Mouse (Mus musculus) myocyte (in vitro differentiated cells): ENCODE data around the gene 4931406P16Rik. TPM values are rescaled to one million over a fixed set of nuclear protein-coding genes. Genes with fewer than 3 reads are reported as not detected.
A peak's percentile ranks its signal among the peaks of the same experiment; 100 is the strongest.

ENCODE experiments used
- H3K27me3 ChIP-seq: one replicate; pipeline ENCODE4 v1.6.1; 2011; ENCODE audit not compliant: control insufficient read depth, insufficient read depth, insufficient read length
- H3K36me3 ChIP-seq: one replicate; pipeline ENCODE4 v1.6.1; 2011; ENCODE audit not compliant: control insufficient read depth, insufficient read depth
- H3K4me2 ChIP-seq: one replicate; pipeline ENCODE4 v1.6.1; 2011; ENCODE audit warnings: low read depth, control low read depth
- H3K4me3 ChIP-seq: one replicate; pipeline ENCODE4 v1.5.1; 2011; ENCODE audit warnings: mild to moderate bottlenecking, control low read depth, moderate library complexity
- H3K79me2 ChIP-seq: one replicate; pipeline ENCODE4 v1.6.1; 2011; ENCODE audit not compliant: control insufficient read depth, insufficient read depth
- H3ac ChIP-seq: one replicate; pipeline ENCODE4 v1.6.1; 2011; ENCODE audit not compliant: control insufficient read depth, insufficient read length
- CEBPB ChIP-seq: IDR thresholded peaks from 2 replicates; pipeline ENCODE4 v1.6.1; 2011; ENCODE audit warnings: mild to moderate bottlenecking, moderate library complexity; ENCODE audit not compliant: poor library complexity, insufficient read depth, severe bottlenecking
- E2F4 ChIP-seq: IDR thresholded peaks from one replicate; pipeline ENCODE4 v1.6.1; 2011; ENCODE audit warnings: mild to moderate bottlenecking, control low read depth, moderate library complexity; ENCODE audit not compliant: insufficient read depth
- MAX ChIP-seq: IDR thresholded peaks from one replicate; pipeline ENCODE4 v1.6.1; 2011; ENCODE audit warnings: low read depth, mild to moderate bottlenecking, control low read depth
- MYOD1 ChIP-seq, 3 experiments: IDR thresholded peaks; one replicate each; pipeline ENCODE4 v1.6.1; 2011; ENCODE audit warnings: control low read depth in 2 of 3, low read depth in 2 of 3, mild to moderate bottlenecking in 2 of 3, moderate library complexity in 1 of 3; ENCODE audit not compliant: insufficient read length in 2 of 3, control insufficient read depth in 1 of 3
- MYOG ChIP-seq, 3 experiments: IDR thresholded peaks; one replicate each; pipeline ENCODE4 v1.6.1; 2011; ENCODE audit warnings: control low read depth in 2 of 3, low read depth in 2 of 3, mild to moderate bottlenecking in 2 of 3; ENCODE audit not compliant: insufficient read length in 2 of 3, control insufficient read depth in 1 of 3, insufficient read depth in 1 of 3
- POLR2A ChIP-seq: IDR thresholded peaks from one replicate; pipeline ENCODE4 v1.6.1; 2011; ENCODE audit warnings: low read depth, mild to moderate bottlenecking, control low read depth, moderate library complexity; ENCODE audit not compliant: insufficient read length
- POLR2AphosphoS2 ChIP-seq: IDR thresholded peaks from one replicate; pipeline ENCODE4 v1.6.1; 2011; ENCODE audit warnings: low read depth, control low read depth; ENCODE audit not compliant: insufficient read length
- REST ChIP-seq: IDR thresholded peaks from one replicate; pipeline ENCODE4 v1.6.1; 2011; ENCODE audit warnings: mild to moderate bottlenecking, control low read depth, moderate library complexity; ENCODE audit not compliant: insufficient read depth, insufficient read length
- SRF ChIP-seq: IDR thresholded peaks from one replicate; pipeline ENCODE4 v1.6.1; 2011; ENCODE audit warnings: low read depth; ENCODE audit not compliant: control insufficient read depth, insufficient read length
- TCF12 ChIP-seq: IDR thresholded peaks from one replicate; pipeline ENCODE4 v1.6.1; 2011; ENCODE audit warnings: mild to moderate bottlenecking, control low read depth; ENCODE audit not compliant: poor library complexity, insufficient read depth, severe bottlenecking
- TCF3 ChIP-seq: IDR thresholded peaks from one replicate; pipeline ENCODE4 v1.6.1; 2011; ENCODE audit warnings: low read depth, control low read depth; ENCODE audit not compliant: insufficient read length
- USF1 ChIP-seq: IDR thresholded peaks from one replicate; pipeline ENCODE4 v1.6.1; 2011; ENCODE audit warnings: low read depth, mild to moderate bottlenecking, control low read depth, moderate library complexity
- polyA plus RNA-seq: library from polyadenylated mRNA; unstranded; fragments of >200 nt; fragmentation: generic; extraction: Trizol; gene quantifications from one replicate; pipeline ENCODE4 v1.2.1, GENCODE M21; 2012; ENCODE audit warnings: missing spikeins

Gene 4931406P16Rik
- polyA plus RNA-seq, 1 experiment = 14.5 TPM

- peak; percentile 35 for TF ChIP-seq POLR2AphosphoS2
- TF ChIP-seq REST = no peak
- no peaks in the 10 kb centered on the region for H3K79me2 ChIP-seq
- no peaks in the 10 kb centered on the region for H3K27me3 ChIP-seq
- no peak overlapping the region for H3K4me2 ChIP-seq
- H3K4me3 ChIP-seq = no peak overlapping the region
- peaks cover 31% of the 10 kb centered on the region for H3K36me3 ChIP-seq
- no peak overlapping the region for H3ac ChIP-seq
Measured at GRCm38 (mm10) chr7:34200829-34201228, 112.5 kb downstream of the 4931406P16Rik start.

GRCm38 (mm10) chr7:34198346-34198745 lies 115.0 kb downstream of the 4931406P16Rik start:
- no peak overlapping the region for H3K4me2 ChIP-seq
- TF ChIP-seq POLR2A (no peak), USF1 (no peak), MYOG (IDR thresholded peaks at IDR 0.05; ENCODE audit: control insufficient read depth in 1 of 3, insufficient read depth in 1 of 3, insufficient read length in 2 of 3, low read depth in 2 of 3) (no peak), MAX (no peak), MYOD1 (IDR thresholded peaks at IDR 0.05; ENCODE audit: control insufficient read depth in 1 of 3, insufficient read length in 2 of 3, low read depth in 2 of 3) (no peak), SRF (no peak), POLR2AphosphoS2 (no peak)
- H3K79me2 ChIP-seq = no peaks in the 10 kb centered on the region
- H3K27me3 ChIP-seq = no peaks in the 10 kb centered on the region
- H3ac ChIP-seq = no peak overlapping the region
- H3K4me3 ChIP-seq = no peak overlapping the region
- H3K36me3 ChIP-seq = peaks cover 9% of the 10 kb centered on the region

- H3K4me2 ChIP-seq = peak within 1 kb of the TSS; percentile 88
- H3K36me3 ChIP-seq = no peaks in the 10 kb centered on the region
- peak within 1 kb of the TSS; percentile 49 for H3ac ChIP-seq
- TF ChIP-seq TCF3 (no peak), POLR2AphosphoS2 (peak; percentile 64), USF1 (peak; percentile 94), POLR2A (peak; percentile 54)
- no peaks in the 10 kb centered on the region for H3K27me3 ChIP-seq
- peak within 1 kb of the TSS; percentile 59 for H3K4me3 ChIP-seq
- no peaks in the 10 kb centered on the region for H3K79me2 ChIP-seq
Measured at GRCm38 (mm10) chr7:34196132-34197128, 116.9 kb downstream of the 4931406P16Rik start, which contains the start of gene Pdcd2l. Pdcd2l (minus strand) TSS chr7:34196661.

GRCm38 (mm10) chr7:34195632-34196031 lies 117.7 kb downstream of the 4931406P16Rik start:
- Histone ChIP-seq H3ac (peak overlapping the region; percentile 49), H3K79me2 (no peaks in the 10 kb centered on the region), H3K4me3 (peak overlapping the region; percentile 59), H3K36me3 (no peaks in the 10 kb centered on the region), H3K27me3 (no peaks in the 10 kb centered on the region), H3K4me2 (peak overlapping the region; percentile 88)
- TF ChIP-seq USF1 (no peak), MAX (no peak), MYOD1 (IDR thresholded peaks at IDR 0.05; ENCODE audit: control insufficient read depth in 1 of 3, insufficient read length in 2 of 3, low read depth in 2 of 3) (no peak), TCF3 (no peak), TCF12 (no peak), SRF (no peak), CEBPB (no peak), POLR2A (no peak), MYOG (IDR thresholded peaks at IDR 0.05; ENCODE audit: control insufficient read depth in 1 of 3, insufficient read depth in 1 of 3, insufficient read length in 2 of 3, low read depth in 2 of 3) (no peak), E2F4 (no peak), REST (no peak), POLR2AphosphoS2 (no peak)

- Histone ChIP-seq H3K4me3 (no peak overlapping the region), H3K27me3 (no peaks in the 10 kb centered on the region), H3K4me2 (no peak overlapping the region), H3K36me3 (peaks cover 5% of the 10 kb centered on the region), H3ac (no peak overlapping the region), H3K79me2 (no peaks in the 10 kb centered on the region)
- TF ChIP-seq TCF3 = no peak
- no peak for TF ChIP-seq E2F4
Measured at GRCm38 (mm10) chr7:34192825-34193224, 120.5 kb downstream of the 4931406P16Rik start.
